Mouse (Mus musculus) embryonic facial prominence, embryonic 11.5 days (tissue): ENCODE data around the gene Cep170. TPM values are rescaled to one million over a fixed set of nuclear protein-coding genes. Genes with fewer than 3 reads are reported as not detected.

Experiments used
- ATAC-seq: fragments of 200-750 bp; cut with Nextera tagmentation; replicated peaks from 2 replicates; pipeline ENCODE4 v1.8.0; 2017; ENCODE audit warnings: low read depth; ENCODE audit not compliant: insufficient number of reproducible peaks, low FRiP score, low TSS enrichment
- DNase-seq: peaks from one replicate; pipeline ENCODE4 v3.0.0-alpha.2; 2015; ENCODE audit warnings: low spot score
- H3K27ac ChIP-seq: fragments of 300-500 bp; sonication (generic); replicated peaks from 2 replicates; pipeline ENCODE4 v1.5.1; 2014; ENCODE audit warnings: mild to moderate bottlenecking, low read depth, low read length, control low read depth
- H3K27me3 ChIP-seq: fragments of 300-500 bp; sonication (generic); 2 replicates; pipeline ENCODE4 v1.6.1; 2014; ENCODE audit warnings: mild to moderate bottlenecking, low read length, moderate library complexity, mixed read lengths; ENCODE audit not compliant: control insufficient read depth, insufficient read depth
- H3K36me3 ChIP-seq: fragments of 300-500 bp; sonication (generic); replicated peaks from 2 replicates; pipeline ENCODE4 v1.6.1; 2014; ENCODE audit warnings: low read depth, mild to moderate bottlenecking, low read length, moderate library complexity, mixed read lengths; ENCODE audit not compliant: control insufficient read depth, insufficient read depth
- H3K4me1 ChIP-seq: fragments of 300-500 bp; sonication (generic); 2 replicates; pipeline ENCODE4 v1.6.1; 2014; ENCODE audit warnings: low read length, mixed read lengths; ENCODE audit not compliant: control insufficient read depth, insufficient read depth
- H3K4me2 ChIP-seq: fragments of 300-500 bp; sonication (generic); 2 replicates; pipeline ENCODE4 v1.6.1; 2014; ENCODE audit warnings: low read depth, mild to moderate bottlenecking, control low read depth, low read length, moderate library complexity
- H3K4me3 ChIP-seq: fragments of 300-500 bp; sonication (generic); 2 replicates; pipeline ENCODE4 v1.5.1; 2014; ENCODE audit warnings: low read depth, low read length, control low read depth
- H3K9ac ChIP-seq: fragments of 300-500 bp; sonication (generic); replicated peaks from 2 replicates; pipeline ENCODE4 v1.6.1; 2014; ENCODE audit warnings: mild to moderate bottlenecking, control low read depth, low read length
- H3K9me3 ChIP-seq: fragments of 300-500 bp; sonication (generic); replicated peaks from 2 replicates; pipeline ENCODE4 v1.6.1; 2016; ENCODE audit warnings: mild to moderate bottlenecking, low read length, inconsistent platforms, mixed read lengths; ENCODE audit not compliant: control insufficient read depth
- WGBS: fragments of 180-500 bp; shearing (Covaris S2); extraction: QIAGEN DNeasy Blood & Tissue Kit; methylation state at CpG from one replicate; pipeline ENCODE4 v1.1.7; 2014; 5-methylcytosine and 5-hydroxymethylcytosine counted together
- polyA plus RNA-seq: library from polyadenylated mRNA; unstranded; fragments of >200 nt; fragmentation: Nextera tagmentation; extraction: Ambion mirVana; gene quantifications from 2 replicates; pipeline ENCODE4 v1.2.1, GENCODE M21; 2014

Cep170 gene
- polyA plus RNA-seq, 1 experiment from 2014 or later, result 50.5 TPM

GRCm38 (mm10) chr1:176760673-176761072 lies 53.2 kb downstream of the Cep170 start:
- Histone ChIP-seq H3K9me3 (no peaks in the 10 kb centered on the region), H3K4me2 (no peak overlapping the region), H3K36me3 (peaks cover 7% of the 10 kb centered on the region), H3K4me3 (no peak overlapping the region), H3K27ac (no peak overlapping the region), H3K4me1 (no peaks in the 10 kb centered on the region), H3K27me3 (no peaks in the 10 kb centered on the region), H3K9ac (no peak overlapping the region)
- 86% methylated on average over 1 of the region's 1 CpGs for WGBS
- ATAC-seq, result no peak
- no peak for DNase-seq

GRCm38 (mm10) chr1:176755586-176755985 lies 58.3 kb downstream of the Cep170 start:
- Histone ChIP-seq H3K36me3 (peaks cover 13% of the 10 kb centered on the region), H3K27ac (no peak overlapping the region), H3K9me3 (no peaks in the 10 kb centered on the region), H3K4me1 (no peaks in the 10 kb centered on the region), H3K9ac (no peak overlapping the region), H3K4me2 (no peak overlapping the region), H3K27me3 (no peaks in the 10 kb centered on the region), H3K4me3 (no peak overlapping the region)
- WGBS, result 92% methylated on average over 9 of the region's 9 CpGs
- no peak for DNase-seq
- ATAC-seq, result no peak

DNA sequence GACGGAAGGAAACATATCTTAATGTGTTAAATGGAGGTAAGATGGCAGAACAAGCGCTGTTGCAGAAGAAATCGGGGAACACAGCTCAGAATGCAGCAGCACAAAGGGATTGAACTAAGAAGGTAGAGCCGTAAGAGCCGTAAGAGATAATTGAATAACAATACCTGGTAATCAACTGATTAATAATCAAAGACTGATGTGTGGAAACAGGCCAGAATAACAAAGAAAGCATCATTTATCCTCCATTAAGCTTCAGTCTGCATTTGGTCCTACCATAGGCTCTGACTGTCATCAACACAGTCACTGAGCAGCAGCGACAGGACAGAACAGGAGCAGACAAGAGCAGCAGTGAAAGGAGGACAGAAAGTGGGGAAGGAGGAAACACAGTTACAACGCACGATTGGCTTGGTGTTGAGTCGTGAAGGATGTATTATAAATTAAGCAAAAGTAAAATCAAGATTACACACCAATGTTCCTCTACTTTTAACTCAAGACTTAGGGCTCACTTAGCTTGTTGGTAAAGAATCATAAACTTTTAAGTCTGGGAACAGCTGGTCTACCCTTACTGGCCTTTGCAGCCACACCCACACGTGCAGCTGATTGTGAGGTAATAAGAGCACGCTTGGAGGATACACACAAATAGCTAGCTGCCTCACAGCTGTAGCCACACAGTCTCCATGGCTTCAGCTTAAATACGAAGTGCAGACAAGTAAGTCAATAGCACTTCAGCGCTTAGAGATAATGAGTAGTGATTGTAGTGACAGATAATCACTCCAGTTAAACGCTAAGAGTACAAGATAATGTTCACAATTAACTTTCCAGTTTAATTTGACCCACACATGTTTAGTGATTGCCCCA lies 59.8 kb downstream of the Cep170 start:
- WGBS, result 72% methylated on average over 14 of the region's 14 CpGs
- no peak overlapping the region for H3K27ac ChIP-seq
- H3K9ac ChIP-seq, result no peak overlapping the region
- DNase-seq (no peak), ATAC-seq (0 out of 2 replicates have a peak, but pooled peaks have one; percentile 52)
- no peak overlapping the region for H3K4me3 ChIP-seq
- no peak overlapping the region for H3K4me2 ChIP-seq
- no peaks in the 10 kb centered on the region for H3K27me3 ChIP-seq
- H3K9me3 ChIP-seq, result no peaks in the 10 kb centered on the region
- no peaks in the 10 kb centered on the region for H3K4me1 ChIP-seq
- peaks cover 13% of the 10 kb centered on the region for H3K36me3 ChIP-seq

DNA sequence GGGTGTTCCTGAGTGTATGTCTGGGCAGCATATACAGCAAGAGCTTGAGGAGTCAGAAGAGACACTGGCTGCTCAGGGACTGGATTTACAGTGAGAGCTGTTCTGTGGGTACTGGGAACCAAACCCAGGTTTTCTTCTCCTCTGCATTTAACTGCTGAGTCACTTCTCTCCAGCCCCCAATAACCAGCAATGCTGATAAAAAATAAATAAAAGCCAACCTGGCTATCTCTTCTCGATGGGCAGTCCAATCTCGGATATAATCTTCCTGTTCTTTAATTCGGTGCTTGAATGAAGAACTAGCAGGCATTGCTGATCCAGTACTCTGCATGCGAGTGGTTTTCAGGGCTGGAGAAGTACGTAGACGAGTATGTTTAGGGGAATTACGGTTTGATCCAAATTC lies 64.2 kb downstream of the Cep170 start:
- Histone ChIP-seq H3K27ac (no peak overlapping the region), H3K9ac (no peak overlapping the region), H3K4me3 (no peak overlapping the region), H3K27me3 (no peaks in the 10 kb centered on the region), H3K4me2 (no peak overlapping the region), H3K4me1 (no peaks in the 10 kb centered on the region), H3K9me3 (no peaks in the 10 kb centered on the region), H3K36me3 (no peaks in the 10 kb centered on the region)
- WGBS, result 91% methylated on average over 7 of the region's 7 CpGs
- ATAC-seq (no peak), DNase-seq (no peak)

- Histone ChIP-seq H3K27me3 (no peaks in the 10 kb centered on the region), H3K4me1 (no peaks in the 10 kb centered on the region), H3K4me3 (no peak overlapping the region), H3K4me2 (no peak overlapping the region), H3K9me3 (no peaks in the 10 kb centered on the region), H3K36me3 (no peaks in the 10 kb centered on the region; the same call in 1 of the 2 replicates), H3K9ac (no peak overlapping the region), H3K27ac (no peak overlapping the region)
- ATAC-seq, result no peak
- no peak for DNase-seq
- WGBS, result 92% methylated on average over 2 of the region's 2 CpGs
These were observed 81.0 kb downstream of the Cep170 start for GRCm38 (mm10) chr1:176732834-176733233.

DNA sequence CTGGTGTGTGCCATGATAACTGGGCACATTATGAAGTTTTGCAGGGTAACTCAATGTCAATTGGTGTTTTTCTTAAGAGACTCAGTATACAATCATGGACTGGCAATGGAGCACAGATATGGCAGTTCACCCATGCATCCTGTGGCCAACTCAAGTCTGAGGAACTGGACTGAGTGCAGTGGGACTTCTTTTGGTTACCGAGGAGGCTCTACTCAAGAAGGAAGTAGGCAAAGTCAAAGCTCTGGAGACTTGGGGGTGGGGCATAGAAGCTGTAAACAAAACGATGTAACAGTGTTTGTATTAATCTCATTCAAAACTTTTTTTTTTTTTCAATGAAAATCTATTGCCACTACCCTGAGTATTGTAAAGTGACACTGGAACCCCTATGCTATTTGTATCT lies 83.3 kb downstream of the Cep170 start:
- no peak overlapping the region for H3K9ac ChIP-seq
- no peak overlapping the region for H3K27ac ChIP-seq
- no peaks in the 10 kb centered on the region for H3K27me3 ChIP-seq
- no peaks in the 10 kb centered on the region for H3K9me3 ChIP-seq
- WGBS, result 90% methylated on average over 2 of the region's 2 CpGs
- ATAC-seq (no peak), DNase-seq (no peak)
- H3K4me2 ChIP-seq, result no peak overlapping the region
- H3K4me1 ChIP-seq, result no peaks in the 10 kb centered on the region
- H3K4me3 ChIP-seq, result no peak overlapping the region
- no peaks in the 10 kb centered on the region; the same call in 1 of the 2 replicates for H3K36me3 ChIP-seq

DNA sequence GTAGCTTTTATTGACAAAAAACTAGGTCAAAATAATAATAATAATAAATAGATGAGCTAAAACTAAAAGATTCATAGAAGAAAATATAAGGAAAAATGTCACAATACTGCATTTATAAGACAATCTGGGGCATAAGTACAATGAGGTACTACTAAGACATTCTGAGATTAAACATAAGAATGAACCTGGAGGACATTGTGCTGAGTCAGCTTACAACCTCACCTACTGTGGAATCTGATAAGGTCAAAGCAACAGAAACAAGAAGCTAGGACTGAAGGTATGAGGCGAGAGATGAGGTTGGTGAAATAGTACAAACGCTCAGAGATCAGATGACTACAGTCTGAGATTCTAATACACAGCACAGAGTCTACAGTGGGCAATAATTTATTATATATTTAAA lies 86.5 kb downstream of the Cep170 start:
- 85% methylated on average over 2 of the region's 2 CpGs for WGBS

GRCm38 (mm10) chr1:176724771-176725170 lies 89.1 kb downstream of the Cep170 start:
- WGBS, result 96% methylated on average over 20 of the region's 20 CpGs
- H3K9ac ChIP-seq, result no peak overlapping the region
- H3K9me3 ChIP-seq, result no peaks in the 10 kb centered on the region
- H3K36me3 ChIP-seq, result no peaks in the 10 kb centered on the region
- DNase-seq, result no peak
- H3K4me3 ChIP-seq, result no peak overlapping the region
- no peaks in the 10 kb centered on the region for H3K4me1 ChIP-seq
- no peak overlapping the region for H3K4me2 ChIP-seq
- ATAC-seq, result no peak
- H3K27me3 ChIP-seq, result no peaks in the 10 kb centered on the region
- no peak overlapping the region for H3K27ac ChIP-seq

More for the DNA sequence above, 86.5 kb downstream of the Cep170 start:
- DNase-seq, result no peak
- no peak overlapping the region for H3K27ac ChIP-seq
- no peak overlapping the region for H3K4me3 ChIP-seq
- no peaks in the 10 kb centered on the region for H3K4me1 ChIP-seq
- no peaks in the 10 kb centered on the region for H3K36me3 ChIP-seq
- H3K9me3 ChIP-seq, result no peaks in the 10 kb centered on the region
- ATAC-seq, result no peak
- no peak overlapping the region for H3K9ac ChIP-seq
- H3K27me3 ChIP-seq, result no peaks in the 10 kb centered on the region
- H3K4me2 ChIP-seq, result no peak overlapping the region
